Mouse (Mus musculus) frontal cortex, postnatal 14 days (tissue): ENCODE data around the gene Ube2h.

Experiments
- DNase-seq, 2 experiments: peaks; one replicate each; pipeline ENCODE4 v3.0.0; 2022; ENCODE audit warnings: low spot score in 2 of 2

Gene Ube2h

DNA sequence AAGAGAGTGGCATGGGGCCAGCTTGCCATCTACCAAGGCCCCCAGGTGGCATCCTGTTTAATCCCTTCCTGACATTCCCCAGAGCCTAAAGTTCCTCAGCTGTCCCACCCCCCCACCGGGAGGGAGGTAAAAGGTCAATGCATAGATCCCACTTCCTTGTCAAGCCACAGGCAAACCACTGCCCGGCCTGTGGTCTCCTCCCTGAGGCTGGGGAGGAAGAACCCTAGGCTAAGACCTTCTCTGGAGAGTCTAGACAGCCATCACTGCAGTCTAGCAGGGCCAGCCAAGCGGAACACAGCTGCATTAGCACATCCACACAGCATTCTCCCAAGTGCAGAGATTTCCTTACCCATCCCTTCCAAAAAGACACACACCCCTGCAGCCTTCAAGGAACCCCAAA is 138.0 kb downstream of the Ube2h start:
- DNase-seq: no peak

DNA sequence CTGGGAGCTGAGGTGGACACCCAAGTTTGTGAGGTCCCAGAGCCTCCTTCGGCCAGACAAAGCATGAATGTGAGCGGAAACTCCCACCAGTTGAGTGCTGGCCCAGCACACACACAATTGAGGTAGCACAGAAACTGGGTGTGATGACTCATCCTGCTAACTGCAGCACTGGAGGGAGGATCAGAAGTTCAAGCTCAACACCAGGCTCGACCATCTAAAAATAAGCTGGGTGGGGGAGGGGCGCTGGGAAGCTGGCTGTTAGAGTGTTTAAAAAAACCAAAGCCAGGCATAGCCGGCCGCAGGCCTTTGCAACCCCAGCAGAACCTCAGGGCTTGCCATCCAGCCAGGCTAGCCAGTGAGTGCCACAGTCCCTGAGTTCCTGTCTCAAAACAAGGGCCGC is 142.2 kb downstream of the Ube2h start:
- no peak for DNase-seq

GRCm38 (mm10) chr6:30161618-30162017 is 142.7 kb downstream of the Ube2h start:
- DNase-seq: no peak
